Mouse (Mus musculus): ENCODE measurements around the gene Prss56. TPM values are rescaled to one million over a fixed set of nuclear protein-coding genes. Genes with fewer than 3 reads are reported as not detected.

The Prss56 gene
- polyA plus RNA-seq, 1 experiment from 2014 or later = not detected

DNA sequence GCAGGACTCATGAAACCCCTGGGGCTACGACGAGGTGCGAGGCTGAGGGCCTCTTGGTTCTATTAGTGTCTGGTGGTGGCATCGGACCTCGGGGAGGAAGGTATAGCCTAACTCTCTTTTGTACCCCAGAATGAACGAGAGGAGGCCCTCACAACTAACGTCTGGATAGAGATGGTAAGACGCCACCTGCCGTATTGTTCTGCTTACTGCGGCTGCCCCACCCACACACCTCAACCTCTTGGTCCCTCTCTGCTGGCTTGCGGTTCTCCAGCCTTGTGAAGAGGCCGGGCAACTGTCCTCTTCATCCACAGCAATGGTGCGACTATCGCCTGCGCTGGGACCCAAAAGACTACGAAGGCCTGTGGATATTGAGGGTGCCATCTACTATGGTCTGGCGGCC is 23.2 kb downstream of the Prss56 start:
- Histone ChIP-seq H3K4me1 (no peaks in the 10 kb centered on the region), H3K27ac (no peak overlapping the region), H3K27me3 (peaks cover 33% of the 10 kb centered on the region), H3K36me3 (no peaks in the 10 kb centered on the region), H3K4me3 (no peak overlapping the region), H3K9ac (no peak overlapping the region), H3K9me3 (no peaks in the 10 kb centered on the region), H3K4me2 (peak overlapping the region; percentile 33)
- no peak for ATAC-seq (ENCODE audit: insufficient number of reproducible peaks, insufficient read depth, low FRiP score, low TSS enrichment, low read depth)
- 20% methylated on average over 17 of the region's 17 CpGs for WGBS

DNA sequence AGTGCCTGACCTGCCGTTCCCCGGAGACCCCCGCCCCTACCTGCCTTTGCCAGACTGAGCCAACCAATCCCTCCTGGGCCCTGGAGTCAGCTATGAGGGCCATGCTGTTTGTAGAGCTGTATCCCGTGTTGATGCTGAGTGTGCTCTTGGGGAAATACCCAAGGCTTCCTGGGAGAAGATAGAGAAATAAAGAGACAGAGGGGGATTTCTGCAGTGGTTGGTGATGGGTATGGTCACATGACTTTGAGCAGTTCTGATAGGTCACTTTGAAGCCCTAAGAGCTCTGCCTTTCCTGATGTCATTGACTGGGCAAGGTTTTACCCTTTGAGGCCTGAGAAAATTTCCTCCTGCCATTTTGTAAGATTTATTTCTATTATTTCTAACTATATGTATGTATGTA is 28.3 kb downstream of the Prss56 start:
- Histone ChIP-seq H3K4me1 (peaks cover 23% of the 10 kb centered on the region), H3K4me3 (no peak overlapping the region), H3K9me3 (no peaks in the 10 kb centered on the region), H3K4me2 (no peak overlapping the region), H3K27me3 (peaks cover 19% of the 10 kb centered on the region), H3K27ac (no peak overlapping the region), H3K9ac (no peak overlapping the region), H3K36me3 (no peaks in the 10 kb centered on the region)
- no peak for ATAC-seq (ENCODE audit: insufficient number of reproducible peaks, insufficient read depth, low FRiP score, low TSS enrichment, low read depth)
- WGBS = 83% methylated on average over 4 of the region's 4 CpGs

DNA sequence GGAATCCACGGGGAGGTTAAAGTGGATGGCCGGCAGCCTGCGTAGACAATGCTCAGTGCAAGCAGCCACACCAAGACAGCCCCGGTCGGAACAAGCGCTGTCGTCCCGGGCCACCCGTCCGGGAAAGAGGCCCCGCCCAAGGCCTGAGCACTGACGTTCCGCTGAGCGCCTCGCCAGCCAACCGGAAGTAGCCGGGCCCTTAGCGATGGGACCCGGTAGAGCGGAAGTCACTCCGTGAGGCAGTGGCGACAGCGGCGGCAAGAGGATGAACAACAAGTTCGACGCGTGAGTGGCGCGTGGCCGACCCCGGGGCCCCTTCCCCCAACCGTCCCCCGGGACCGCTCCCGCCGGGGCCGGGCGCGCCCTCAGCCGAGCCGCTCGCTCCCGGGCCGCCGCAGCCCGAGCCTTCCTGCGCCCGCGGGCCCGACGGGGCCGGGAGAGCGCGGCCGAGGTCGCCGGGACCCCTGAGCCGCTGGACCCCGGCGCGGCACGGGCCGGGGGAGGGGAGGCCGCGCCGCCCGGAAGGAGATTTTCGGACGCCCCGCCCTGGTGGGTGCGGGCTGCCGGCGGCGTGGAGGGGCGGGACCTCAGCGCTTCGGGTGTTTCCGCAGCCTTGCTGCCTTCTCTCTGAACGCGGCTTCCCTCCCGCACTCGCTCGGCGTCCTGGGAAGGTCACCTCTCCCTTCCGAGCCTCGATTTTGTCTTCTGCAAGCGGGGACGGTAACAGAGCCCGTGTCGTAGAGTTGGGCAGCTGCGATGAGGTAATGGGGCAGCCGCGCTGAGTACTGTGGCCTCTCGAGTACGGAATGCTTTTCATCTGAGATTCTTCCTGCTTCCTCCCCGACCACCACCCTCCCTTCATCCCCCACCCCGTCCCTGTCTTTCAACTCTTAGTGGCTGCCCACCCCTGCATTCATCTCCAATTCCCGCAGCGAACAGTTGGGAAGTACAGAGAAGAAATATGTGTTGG is 30.9 kb downstream of the Prss56 start, which contains the start of gene Eif4e2:
Gene Eif4e2, plus strand, starts transcription at position 180 of the 970 bp plus-strand sequence.
- Histone ChIP-seq H3K9ac (peak within 1 kb of the TSS; percentile 97), H3K4me3 (peak within 1 kb of the TSS; percentile 80), H3K9me3 (no peaks in the 10 kb centered on the region), H3K27me3 (no peaks in the 10 kb centered on the region), H3K4me1 (peaks cover 31% of the 10 kb centered on the region), H3K27ac (peak within 1 kb of the TSS; percentile 99), H3K36me3 (peaks cover 9% of the 10 kb centered on the region; the same call in 1 of the 2 replicates), H3K4me2 (peak within 1 kb of the TSS; percentile 83)
- peak; percentile 90 for ATAC-seq (ENCODE audit: insufficient number of reproducible peaks, insufficient read depth, low FRiP score, low TSS enrichment, low read depth)
- whole genome bisulfite sequencing = under 1% methylated on average over 89 of the region's 99 CpGs

DNA sequence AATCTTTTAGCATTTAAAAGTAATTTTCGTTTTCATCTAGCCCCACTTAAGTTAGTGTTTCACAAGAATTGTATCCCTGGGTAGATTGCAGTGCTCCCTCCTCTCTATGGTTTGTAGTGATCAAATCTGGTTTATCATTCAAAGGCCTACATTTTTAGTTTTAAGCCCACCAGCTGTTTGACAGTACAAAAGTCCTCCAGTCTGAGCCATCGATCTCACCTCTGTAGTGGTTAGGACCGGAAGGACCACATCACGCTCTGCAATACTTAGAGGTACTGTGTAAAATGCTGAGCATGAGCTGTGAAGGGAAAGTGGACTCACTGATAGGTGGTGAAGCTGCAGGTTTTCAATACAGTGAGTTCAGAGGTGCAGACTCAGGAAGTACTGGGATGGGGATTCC is 31.6 kb downstream of the Prss56 start:
- Histone ChIP-seq H3K9me3 (no peaks in the 10 kb centered on the region), H3K4me3 (peak overlapping the region; percentile 80), H3K27me3 (no peaks in the 10 kb centered on the region), H3K9ac (peak overlapping the region; percentile 97), H3K36me3 (peaks cover 15% of the 10 kb centered on the region), H3K4me1 (peaks cover 31% of the 10 kb centered on the region), H3K27ac (peak overlapping the region; percentile 99; the same call in 1 of the 2 replicates), H3K4me2 (peak overlapping the region; percentile 83)
- WGBS = 20% methylated on average over 4 of the region's 4 CpGs
- ATAC-seq (ENCODE audit: insufficient number of reproducible peaks, insufficient read depth, low FRiP score, low TSS enrichment, low read depth) = no peak

DNA sequence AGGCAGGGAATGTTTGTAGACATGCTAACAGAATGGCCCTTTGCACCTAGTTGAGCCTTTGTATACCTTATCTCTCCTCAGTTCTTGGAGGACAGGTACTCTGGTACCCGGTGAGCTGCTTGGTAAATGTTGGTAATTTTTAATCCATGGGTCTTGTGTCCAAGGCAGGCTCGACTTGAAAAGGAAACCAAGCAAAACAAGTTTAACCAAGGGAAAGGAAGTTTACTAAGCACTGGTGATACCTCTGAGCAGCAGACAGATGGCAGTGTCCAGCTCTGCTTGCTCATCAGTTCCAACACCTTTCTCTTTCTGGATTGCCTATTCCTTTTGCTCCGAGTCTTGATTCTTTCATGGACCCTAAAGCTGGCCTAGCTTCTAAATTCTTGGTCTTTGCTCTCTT is 34.8 kb downstream of the Prss56 start:
- Histone ChIP-seq H3K4me1 (peaks cover 30% of the 10 kb centered on the region), H3K9ac (no peak overlapping the region), H3K4me3 (no peak overlapping the region), H3K36me3 (peaks cover 46% of the 10 kb centered on the region), H3K27ac (no peak overlapping the region), H3K4me2 (no peak overlapping the region), H3K9me3 (no peaks in the 10 kb centered on the region), H3K27me3 (no peaks in the 10 kb centered on the region)
- WGBS = 67% methylated on average over 3 of the region's 3 CpGs
- ATAC-seq (ENCODE audit: insufficient number of reproducible peaks, insufficient read depth, low FRiP score, low TSS enrichment, low read depth) = no peak

DNA sequence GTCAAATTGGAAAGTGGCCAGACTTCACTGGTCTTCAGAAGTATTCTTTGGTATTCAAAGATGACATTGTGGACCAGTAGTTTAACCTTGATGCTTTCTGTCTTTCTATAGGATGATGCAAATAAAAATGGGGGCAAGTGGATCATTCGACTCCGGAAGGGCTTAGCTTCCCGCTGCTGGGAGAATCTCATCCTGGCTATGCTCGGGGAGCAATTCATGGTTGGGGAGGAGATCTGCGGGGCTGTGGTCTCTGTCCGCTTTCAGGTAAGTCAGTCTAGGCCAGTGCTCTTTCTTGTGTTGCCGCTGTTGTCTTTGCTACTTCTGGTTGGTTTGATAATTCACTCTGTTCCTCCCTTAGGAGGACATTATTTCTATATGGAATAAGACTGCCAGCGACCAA is 42.6 kb downstream of the Prss56 start:
- Histone ChIP-seq H3K4me3 (no peak overlapping the region), H3K4me2 (no peak overlapping the region), H3K27ac (no peak overlapping the region), H3K36me3 (peaks cover 97% of the 10 kb centered on the region), H3K9me3 (no peaks in the 10 kb centered on the region), H3K27me3 (no peaks in the 10 kb centered on the region), H3K9ac (no peak overlapping the region), H3K4me1 (no peaks in the 10 kb centered on the region)
- no peak for ATAC-seq (ENCODE audit: insufficient number of reproducible peaks, insufficient read depth, low FRiP score, low TSS enrichment, low read depth)
- 94% methylated on average over 8 of the region's 8 CpGs for WGBS

DNA sequence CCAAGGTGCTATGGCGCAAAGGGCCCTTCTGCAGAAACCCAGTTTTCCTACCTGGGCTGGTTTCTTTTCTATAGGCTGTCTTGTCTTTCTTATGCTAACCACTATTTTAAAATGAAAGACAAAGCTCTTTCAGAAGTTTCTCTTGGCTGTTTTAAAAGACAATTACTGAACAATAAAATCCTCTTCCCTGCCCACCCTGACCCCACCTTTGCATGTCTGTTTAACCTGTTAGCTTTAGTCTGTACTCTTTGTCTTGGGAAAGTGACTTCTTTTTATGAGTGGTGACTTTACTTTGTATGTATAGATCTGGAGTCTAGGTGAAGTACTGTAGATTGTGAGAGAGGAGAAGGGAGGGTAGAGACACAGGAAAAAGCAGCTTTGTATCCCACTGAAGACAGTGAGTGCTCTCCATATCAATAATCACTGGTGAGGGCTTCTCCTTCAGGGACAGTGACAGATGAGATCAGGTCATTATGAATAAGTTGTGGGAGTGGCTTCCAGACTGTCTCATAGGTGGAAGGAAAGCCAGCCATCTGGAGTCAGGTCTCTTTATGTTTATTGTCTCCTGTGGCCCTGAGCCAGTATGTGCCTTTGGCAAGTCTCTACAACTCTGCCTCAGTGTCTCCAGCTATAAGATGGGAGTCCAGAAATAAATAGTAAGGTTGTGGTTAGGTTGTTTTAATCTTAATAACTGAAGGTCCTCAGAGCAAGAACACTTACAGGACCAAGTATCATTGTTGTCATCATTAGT is 43.5 kb downstream of the Prss56 start:
- Histone ChIP-seq H3K9me3 (no peaks in the 10 kb centered on the region), H3K4me2 (no peak overlapping the region), H3K9ac (no peak overlapping the region), H3K36me3 (peaks cover 95% of the 10 kb centered on the region), H3K27ac (no peak overlapping the region), H3K4me3 (no peak overlapping the region), H3K27me3 (no peaks in the 10 kb centered on the region), H3K4me1 (no peaks in the 10 kb centered on the region)
- ATAC-seq (ENCODE audit: insufficient number of reproducible peaks, insufficient read depth, low FRiP score, low TSS enrichment, low read depth) = no peak
- 95% methylated on average over 1 of the region's 1 CpGs for WGBS

DNA sequence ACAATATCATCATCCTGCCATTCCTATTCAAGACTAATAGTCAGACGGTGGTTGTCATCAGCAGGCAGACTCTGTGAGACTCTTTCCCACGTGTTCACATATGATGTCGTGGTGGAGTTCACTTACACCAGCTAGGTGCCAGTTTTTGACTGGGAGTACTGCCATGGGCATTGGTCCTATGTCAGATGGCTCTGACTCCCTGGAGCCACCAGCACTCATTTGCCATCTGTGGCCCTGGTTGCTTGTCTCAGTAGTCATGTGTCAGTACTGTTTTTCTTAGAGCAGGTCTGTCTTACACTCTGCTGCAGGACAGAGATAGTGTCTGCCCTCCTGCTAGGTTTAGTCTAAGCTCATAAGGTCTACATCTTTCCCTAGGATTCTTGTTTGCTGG is 44.0 kb downstream of the Prss56 start:
- no peak overlapping the region for H3K4me2 ChIP-seq
- peaks cover 95% of the 10 kb centered on the region for H3K36me3 ChIP-seq
- no peak for ATAC-seq (ENCODE audit: insufficient number of reproducible peaks, insufficient read depth, low FRiP score, low TSS enrichment, low read depth)
- H3K9ac ChIP-seq = no peak overlapping the region
- H3K9me3 ChIP-seq = no peaks in the 10 kb centered on the region
- no peak overlapping the region for H3K27ac ChIP-seq
- no peak overlapping the region for H3K4me3 ChIP-seq
- no peaks in the 10 kb centered on the region for H3K27me3 ChIP-seq
- 89% methylated on average over 3 of the region's 3 CpGs for WGBS
- H3K4me1 ChIP-seq = no peaks in the 10 kb centered on the region

DNA sequence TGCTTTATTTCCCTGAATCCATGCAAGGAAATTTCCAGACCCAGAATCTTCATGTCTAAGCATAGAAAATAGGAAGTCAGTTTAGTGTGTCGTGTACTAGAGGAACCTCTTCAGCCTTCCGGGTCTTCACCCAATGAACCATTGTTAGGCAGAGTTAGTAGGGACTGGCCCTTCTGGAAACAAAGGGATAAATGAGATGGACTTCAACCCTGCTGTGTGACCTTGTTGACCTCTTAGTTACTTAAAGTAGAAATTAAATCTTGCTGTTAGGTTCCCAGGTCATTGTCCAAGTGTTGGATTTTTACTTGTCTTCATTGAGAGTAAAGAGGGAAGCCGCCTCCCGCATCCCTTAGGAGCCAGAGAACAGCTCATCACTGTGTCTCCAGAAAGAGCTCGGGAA is 47.5 kb downstream of the Prss56 start:
- 82% methylated on average over 5 of the region's 5 CpGs for WGBS
- H3K9ac ChIP-seq = no peak overlapping the region
- H3K9me3 ChIP-seq = no peaks in the 10 kb centered on the region
- no peak overlapping the region for H3K4me2 ChIP-seq
- H3K27ac ChIP-seq = no peak overlapping the region
- ATAC-seq (ENCODE audit: insufficient number of reproducible peaks, insufficient read depth, low FRiP score, low TSS enrichment, low read depth) = no peak
- no peaks in the 10 kb centered on the region for H3K27me3 ChIP-seq
- no peak overlapping the region for H3K4me3 ChIP-seq
- H3K4me1 ChIP-seq = no peaks in the 10 kb centered on the region
- H3K36me3 ChIP-seq = peaks cover 91% of the 10 kb centered on the region

DNA sequence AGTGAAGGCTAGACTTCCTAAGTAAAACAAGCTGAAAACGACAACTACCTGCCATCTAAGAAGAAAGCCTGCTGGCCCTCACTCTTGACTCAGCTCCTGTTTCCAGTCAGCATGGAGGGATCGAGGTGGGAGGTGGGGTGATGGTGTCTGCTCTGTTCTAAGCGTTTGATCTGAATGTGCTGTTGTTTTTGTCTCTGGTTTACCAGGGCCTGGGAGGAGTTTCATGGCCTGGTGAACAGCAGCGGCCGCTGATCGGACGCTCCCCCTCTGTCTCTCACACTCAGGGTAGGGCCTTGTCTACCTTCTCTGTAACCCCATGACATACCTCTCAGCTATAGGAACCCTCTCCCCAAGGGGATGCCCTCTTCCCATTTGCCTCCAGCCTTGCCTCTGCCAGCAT is 49.1 kb downstream of the Prss56 start:
- Histone ChIP-seq H3K27me3 (no peaks in the 10 kb centered on the region), H3K4me3 (no peak overlapping the region), H3K36me3 (peaks cover 87% of the 10 kb centered on the region), H3K9ac (no peak overlapping the region), H3K4me1 (no peaks in the 10 kb centered on the region), H3K9me3 (no peaks in the 10 kb centered on the region), H3K27ac (no peak overlapping the region), H3K4me2 (no peak overlapping the region)
- no peak for ATAC-seq (ENCODE audit: insufficient number of reproducible peaks, insufficient read depth, low FRiP score, low TSS enrichment, low read depth)
- WGBS = 76% methylated on average over 7 of the region's 7 CpGs

Data from embryonic facial prominence, embryonic 13.5 days (tissue).